Mouse (Mus musculus) left cerebral cortex, adult 9 months (tissue): ENCODE measurements around the gene Gdf2.

Experiments used
- DNase-seq, 2 experiments: peaks; one replicate each; pipeline ENCODE4 v3.0.0; 2022; ENCODE audit warnings: low spot score in 2 of 2

Gdf2 gene

DNA sequence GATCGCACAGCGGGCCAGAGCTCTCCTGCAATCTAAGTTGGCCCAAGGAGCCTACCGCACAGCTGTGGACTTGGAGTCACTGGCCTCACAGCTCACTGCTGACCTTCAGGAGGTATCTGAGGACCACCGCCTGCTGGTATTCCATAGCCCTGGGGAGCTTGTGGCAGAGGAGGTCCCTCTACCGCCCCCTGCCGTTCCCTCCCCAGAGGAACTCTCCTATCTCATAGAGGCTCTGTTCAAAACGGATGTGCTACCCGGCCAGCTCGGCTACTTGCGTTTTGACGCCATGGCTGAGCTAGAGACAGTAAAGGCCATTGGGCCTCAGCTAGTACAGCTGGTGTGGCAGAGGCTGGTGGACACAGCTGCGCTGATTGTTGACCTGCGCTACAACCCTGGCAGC, 15.2 kb downstream of the Gdf2 start:
- no peak for DNase-seq

DNA sequence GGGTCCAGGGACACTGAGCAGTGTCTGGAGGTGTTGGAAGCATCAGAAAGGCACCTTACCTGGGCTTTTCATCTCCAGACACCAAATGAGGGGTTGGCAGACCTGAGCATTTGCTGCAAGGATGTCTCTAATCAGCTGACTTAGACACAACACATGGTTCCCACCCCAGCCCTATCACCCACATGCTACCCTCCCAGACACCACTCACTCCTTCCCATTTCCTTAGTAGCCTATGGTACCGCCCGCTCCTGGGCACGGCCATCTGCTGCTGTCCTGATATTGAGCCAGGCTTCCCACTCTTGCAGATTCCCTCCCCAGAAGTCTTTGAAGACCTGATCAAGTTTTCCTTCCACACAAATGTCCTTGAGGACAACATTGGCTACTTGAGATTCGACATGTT, 17.3 kb downstream of the Gdf2 start:
- DNase-seq, result peak in 1 of 2 experiments; percentile 19

GRCm38 (mm10) chr14:33958841-33959240, 18.0 kb downstream of the Gdf2 start:
- DNase-seq, result no peak

- peak in 1 of 2 experiments; percentile 76 for DNase-seq
Measured at GRCm38 (mm10) chr14:33959341-33959740, 18.5 kb downstream of the Gdf2 start.

GRCm38 (mm10) chr14:33965675-33966074, 24.8 kb downstream of the Gdf2 start:
- no peak for DNase-seq

- no peak for DNase-seq
Measured at GRCm38 (mm10) chr14:33972679-33973078, 31.8 kb downstream of the Gdf2 start.

DNA sequence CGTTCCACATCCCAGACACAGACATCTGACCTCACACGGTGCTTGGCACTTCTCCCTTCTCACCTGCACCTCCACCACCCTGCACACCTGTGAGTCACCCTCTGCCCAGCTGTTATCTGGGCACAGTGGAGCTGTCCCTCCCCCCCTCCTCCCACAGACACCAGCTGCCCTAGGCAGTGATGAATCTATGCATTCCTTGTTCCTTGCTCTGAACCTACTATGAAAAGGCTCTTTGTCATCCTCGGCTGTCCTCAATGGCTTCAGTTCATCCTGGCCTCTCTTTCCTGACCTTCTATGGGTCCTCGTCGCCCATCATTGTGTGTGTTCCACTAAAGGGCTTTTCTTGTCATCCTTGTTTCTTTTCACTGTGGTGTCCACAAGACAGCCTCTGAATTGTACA, 33.9 kb downstream of the Gdf2 start:
- DNase-seq, result peak in 1 of 2 experiments; percentile 24

DNA sequence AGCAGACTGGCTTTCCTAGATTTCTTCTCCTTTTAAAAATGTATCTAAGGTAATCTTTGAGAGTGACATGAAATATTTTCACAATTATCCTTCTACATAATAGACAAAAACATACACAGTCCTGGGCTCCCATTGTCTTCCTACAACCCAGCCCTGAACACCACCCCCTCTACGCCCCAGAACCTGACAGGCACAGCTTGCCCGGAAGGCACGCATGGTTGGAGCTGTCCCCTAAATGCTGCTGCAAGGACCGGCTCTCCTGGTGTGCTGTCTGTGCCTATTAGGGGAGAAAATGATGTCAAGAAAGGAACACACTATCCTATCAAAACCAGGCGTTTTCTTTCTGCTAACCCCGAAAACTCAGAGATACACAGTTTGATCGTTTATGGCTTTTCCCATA, 36.9 kb downstream of the Gdf2 start:
- DNase-seq, result no peak

GRCm38 (mm10) chr14:33978604-33979059, 37.8 kb downstream of the Gdf2 start, which contains the start of gene Zfp488:
Zfp488 (minus strand) TSS chr14:33978764.
- no peak for DNase-seq

DNA sequence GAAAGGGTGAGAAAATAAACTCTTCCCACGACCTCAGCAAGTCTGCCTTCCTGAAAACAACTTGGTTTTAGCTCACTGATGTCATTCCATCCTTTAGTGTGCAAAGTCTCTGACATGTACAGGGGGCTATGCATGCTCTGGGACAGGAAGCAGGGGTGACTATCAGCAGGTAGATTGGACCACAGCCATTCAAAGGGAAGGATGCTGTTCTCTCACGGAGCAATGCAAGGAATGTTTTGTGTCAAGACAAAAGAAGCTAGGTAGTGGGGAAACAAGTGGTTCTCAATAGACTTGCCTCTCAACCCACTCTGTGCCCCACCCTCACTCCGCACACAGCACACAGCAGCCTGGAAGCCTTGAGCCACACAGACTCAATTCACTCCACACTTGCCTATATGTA, 48.4 kb downstream of the Gdf2 start:
- DNase-seq, result no peak

GRCm38 (mm10) chr14:33991971-33992370, 51.1 kb downstream of the Gdf2 start:
- DNase-seq, result no peak

GRCm38 (mm10) chr14:33993051-33993450, 52.2 kb downstream of the Gdf2 start:
- DNase-seq, result no peak

DNA sequence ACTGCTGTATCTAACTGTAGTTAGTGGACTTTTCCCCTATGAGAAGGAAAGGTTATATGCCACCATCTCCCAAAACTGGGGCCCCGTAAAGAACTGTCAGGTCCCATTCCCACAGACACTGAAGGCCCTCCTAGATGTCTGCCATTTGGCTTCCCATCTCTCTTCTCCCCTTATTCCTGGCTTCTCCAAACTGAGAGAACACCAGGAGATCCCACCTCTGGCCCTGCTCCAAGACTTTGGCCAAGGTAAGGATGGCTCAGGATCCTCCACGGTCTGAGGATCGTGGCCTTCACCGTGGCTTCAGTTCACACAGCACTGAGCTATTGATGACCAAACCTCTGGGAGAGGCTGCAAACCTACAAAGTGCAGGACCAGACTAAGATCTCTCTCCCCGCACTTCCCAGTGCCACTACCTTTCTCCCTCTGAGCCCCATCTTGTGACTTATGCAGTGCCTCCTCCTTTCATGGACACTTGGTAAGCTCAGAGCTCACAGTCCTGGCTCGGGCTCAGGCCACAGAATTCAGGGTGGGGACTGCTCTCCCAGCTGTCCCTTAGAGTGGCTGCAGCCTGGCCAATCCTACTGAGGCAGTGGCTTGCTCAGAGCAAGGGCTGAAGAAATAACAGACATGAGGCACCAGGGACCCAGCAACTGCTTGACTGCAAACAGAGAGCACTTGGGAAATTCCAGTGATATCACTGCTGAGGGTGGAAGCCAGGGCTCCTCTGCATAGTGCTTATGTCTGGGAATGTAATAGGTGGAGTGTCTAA, 52.9 kb downstream of the Gdf2 start:
- DNase-seq, result no peak
